Mouse (Mus musculus) limb, embryonic 13.5 days (tissue): ENCODE results near the gene Fus. TPM values are rescaled to one million over a fixed set of nuclear protein-coding genes. Genes with fewer than 3 reads are reported as not detected.

Source experiments
- ATAC-seq: fragments of 200-750 bp; cut with Nextera tagmentation; 2 replicates; pipeline ENCODE4 v1.8.0; 2017; ENCODE audit warnings: low read depth, moderate number of reproducible peaks, moderate TSS enrichment; ENCODE audit not compliant: low FRiP score
- H3K27ac ChIP-seq: fragments of 300-500 bp; sonication (generic); 2 replicates; pipeline ENCODE4 v1.5.1; 2015; ENCODE audit warnings: inconsistent platforms, mild to moderate bottlenecking, moderate library complexity
- H3K27me3 ChIP-seq: fragments of 300-500 bp; sonication (generic); 2 replicates; pipeline ENCODE4 v1.6.1; 2015; ENCODE audit warnings: mild to moderate bottlenecking, inconsistent platforms
- H3K36me3 ChIP-seq: fragments of 300-500 bp; sonication (generic); 2 replicates; pipeline ENCODE4 v1.6.1; 2015; ENCODE audit warnings: inconsistent platforms, mild to moderate bottlenecking, moderate library complexity
- H3K4me1 ChIP-seq: fragments of 300-500 bp; sonication (generic); 2 replicates; pipeline ENCODE4 v1.6.1; 2015; ENCODE audit warnings: inconsistent platforms
- H3K4me2 ChIP-seq: fragments of 300-500 bp; sonication (generic); replicated peaks from 2 replicates; pipeline ENCODE4 v1.6.1; 2015; ENCODE audit warnings: inconsistent platforms, mild to moderate bottlenecking, moderate library complexity
- H3K4me3 ChIP-seq: fragments of 300-500 bp; sonication (generic); 2 replicates; pipeline ENCODE4 v1.5.1; 2015; ENCODE audit warnings: moderate library complexity, mild to moderate bottlenecking, inconsistent platforms
- H3K9ac ChIP-seq: fragments of 300-500 bp; sonication (generic); 2 replicates; pipeline ENCODE4 v1.6.1; 2015; ENCODE audit warnings: mild to moderate bottlenecking, inconsistent platforms
- H3K9me3 ChIP-seq: fragments of 300-500 bp; sonication (generic); 2 replicates; pipeline ENCODE4 v1.6.1; 2016; ENCODE audit warnings: inconsistent platforms
- WGBS: fragments of 180-500 bp; shearing (Covaris S2); methylation state at CpG from one replicate; pipeline ENCODE4 v1.1.7; 2015; 5-methylcytosine and 5-hydroxymethylcytosine counted together
- polyA plus RNA-seq: library from polyadenylated mRNA; unstranded; fragments of >200 nt; fragmentation: Nextera tagmentation; extraction: Ambion mirVana; gene quantifications from 2 replicates; pipeline ENCODE4 v1.2.1, GENCODE M21; 2015

The Fus gene
- polyA plus RNA-seq: 542 and 587 TPM in 2 replicates

- H3K27ac ChIP-seq: peak within 1 kb of the TSS; percentile 96
- WGBS: under 1% methylated on average over 87 of the region's 92 CpGs
- H3K4me2 ChIP-seq: peak within 1 kb of the TSS; percentile 92
- H3K4me1 ChIP-seq: peaks cover 24% of the 10 kb centered on the region
- peaks cover 29% of the 10 kb centered on the region for H3K36me3 ChIP-seq
- H3K4me3 ChIP-seq: peak within 1 kb of the TSS; percentile 93
- H3K9ac ChIP-seq: peak within 1 kb of the TSS; percentile 97
- peak; percentile 94 for ATAC-seq
- no peaks in the 10 kb centered on the region for H3K9me3 ChIP-seq
- no peaks in the 10 kb centered on the region for H3K27me3 ChIP-seq
These were observed at the start of gene Fus for GRCm38 (mm10) chr7:127967004-127967921. Gene Fus, plus strand, starts transcription at chr7:127967457.

- no peaks in the 10 kb centered on the region for H3K27me3 ChIP-seq
- WGBS: 53% methylated on average over 3 of the region's 3 CpGs
- no peak overlapping the region for H3K9ac ChIP-seq
- H3K27ac ChIP-seq: no peak overlapping the region
- no peaks in the 10 kb centered on the region for H3K9me3 ChIP-seq
- H3K36me3 ChIP-seq: peaks cover 69% of the 10 kb centered on the region
- no peak for ATAC-seq
- no peak overlapping the region for H3K4me3 ChIP-seq
- H3K4me2 ChIP-seq: no peak overlapping the region
- peaks cover 3% of the 10 kb centered on the region; the same call in 1 of the 2 replicates for H3K4me1 ChIP-seq
These were observed 49.1 kb upstream of the Fus start for GRCm38 (mm10) chr7:127918203-127918602.

DNA sequence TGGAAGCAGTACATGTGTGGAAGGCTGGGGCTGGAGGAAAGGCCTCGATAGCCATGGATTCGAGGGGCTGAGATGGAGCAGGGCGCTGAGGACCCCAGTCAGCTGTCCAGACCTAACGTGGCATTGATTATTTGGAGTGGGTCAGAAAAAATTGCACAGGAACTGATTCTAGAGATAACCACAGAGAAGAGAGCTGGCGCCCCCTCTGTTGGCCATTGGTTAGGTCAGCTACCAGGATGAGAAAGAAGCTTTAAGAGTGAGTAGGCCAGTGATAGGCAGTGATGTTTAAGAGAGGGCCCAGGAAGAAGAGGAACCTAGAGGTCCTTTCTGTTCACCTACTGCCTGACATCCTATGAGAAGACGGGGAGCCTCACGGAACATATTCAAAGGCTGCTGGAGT, 48.0 kb upstream of the Fus start:
- H3K27me3 ChIP-seq: no peaks in the 10 kb centered on the region
- H3K4me1 ChIP-seq: no peaks in the 10 kb centered on the region
- H3K9ac ChIP-seq: no peak overlapping the region
- peaks cover 76% of the 10 kb centered on the region for H3K36me3 ChIP-seq
- ATAC-seq: no peak
- no peak overlapping the region for H3K27ac ChIP-seq
- H3K4me2 ChIP-seq: no peak overlapping the region
- WGBS: 83% methylated on average over 7 of the region's 7 CpGs
- H3K4me3 ChIP-seq: no peak overlapping the region
- no peaks in the 10 kb centered on the region for H3K9me3 ChIP-seq

DNA sequence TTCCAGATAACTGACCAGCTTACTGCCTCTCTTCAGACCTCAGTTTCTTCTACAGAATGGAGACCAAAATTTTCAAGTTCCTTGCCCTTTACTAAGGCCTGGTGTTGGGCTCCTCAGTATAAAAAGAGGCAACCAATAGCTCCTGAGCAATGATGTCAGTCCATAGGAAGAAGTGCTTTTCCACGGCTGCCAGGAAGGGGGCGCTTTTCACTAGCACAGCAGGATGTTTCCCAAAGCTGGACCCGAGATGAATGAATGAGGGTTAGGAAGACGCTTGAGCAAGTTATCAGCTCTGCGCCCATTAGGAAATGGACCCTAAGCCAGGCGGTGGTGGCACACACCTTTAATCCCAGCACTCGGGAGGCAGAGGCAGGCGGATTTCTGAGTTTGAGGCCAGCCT, 45.7 kb upstream of the Fus start:
- Histone ChIP-seq H3K27me3 (no peaks in the 10 kb centered on the region), H3K4me2 (no peak overlapping the region), H3K9ac (no peak overlapping the region), H3K27ac (no peak overlapping the region), H3K4me1 (no peaks in the 10 kb centered on the region), H3K9me3 (no peaks in the 10 kb centered on the region), H3K36me3 (peaks cover 78% of the 10 kb centered on the region), H3K4me3 (no peak overlapping the region)
- no peak for ATAC-seq
- 63% methylated on average over 8 of the region's 8 CpGs for WGBS

GRCm38 (mm10) chr7:127922451-127923275, 44.6 kb upstream of the Fus start:
- H3K4me2 ChIP-seq: no peak overlapping the region
- no peak overlapping the region for H3K27ac ChIP-seq
- ATAC-seq: no peak
- WGBS: 80% methylated on average over 6 of the region's 6 CpGs
- peaks cover 4% of the 10 kb centered on the region for H3K27me3 ChIP-seq
- H3K9me3 ChIP-seq: no peaks in the 10 kb centered on the region
- no peak overlapping the region for H3K4me3 ChIP-seq
- peaks cover 77% of the 10 kb centered on the region for H3K36me3 ChIP-seq
- no peak overlapping the region for H3K9ac ChIP-seq
- no peaks in the 10 kb centered on the region for H3K4me1 ChIP-seq

- H3K27ac ChIP-seq: no peak overlapping the region
- H3K9me3 ChIP-seq: no peaks in the 10 kb centered on the region
- 88% methylated on average over 5 of the region's 5 CpGs for WGBS
- no peak overlapping the region for H3K4me3 ChIP-seq
- H3K27me3 ChIP-seq: peaks cover 14% of the 10 kb centered on the region
- no peak overlapping the region for H3K4me2 ChIP-seq
- no peak overlapping the region for H3K9ac ChIP-seq
- H3K36me3 ChIP-seq: peaks cover 72% of the 10 kb centered on the region
- ATAC-seq: no peak
- H3K4me1 ChIP-seq: peaks cover 2% of the 10 kb centered on the region; the same call in 1 of the 2 replicates
These were observed 43.5 kb upstream of the Fus start for GRCm38 (mm10) chr7:127923714-127924113.

GRCm38 (mm10) chr7:127925252-127925651, 42.0 kb upstream of the Fus start:
- no peak overlapping the region for H3K9ac ChIP-seq
- H3K4me3 ChIP-seq: no peak overlapping the region
- ATAC-seq: no peak
- 77% methylated on average over 5 of the region's 5 CpGs for WGBS
- H3K4me2 ChIP-seq: no peak overlapping the region
- peaks cover 30% of the 10 kb centered on the region for H3K27me3 ChIP-seq
- no peaks in the 10 kb centered on the region for H3K9me3 ChIP-seq
- H3K27ac ChIP-seq: no peak overlapping the region
- H3K4me1 ChIP-seq: peaks cover 12% of the 10 kb centered on the region
- peaks cover 65% of the 10 kb centered on the region for H3K36me3 ChIP-seq

- H3K27me3 ChIP-seq: peaks cover 34% of the 10 kb centered on the region
- H3K9ac ChIP-seq: no peak overlapping the region
- no peak overlapping the region for H3K4me2 ChIP-seq
- WGBS: 89% methylated on average over 8 of the region's 8 CpGs
- no peak for ATAC-seq
- H3K36me3 ChIP-seq: peaks cover 57% of the 10 kb centered on the region
- H3K4me3 ChIP-seq: no peak overlapping the region
- H3K4me1 ChIP-seq: peaks cover 12% of the 10 kb centered on the region
- H3K9me3 ChIP-seq: no peaks in the 10 kb centered on the region
- H3K27ac ChIP-seq: no peak overlapping the region
These were observed 41.2 kb upstream of the Fus start for GRCm38 (mm10) chr7:127926066-127926465.

- Histone ChIP-seq H3K9me3 (no peaks in the 10 kb centered on the region), H3K27me3 (peaks cover 34% of the 10 kb centered on the region), H3K4me1 (peaks cover 12% of the 10 kb centered on the region), H3K36me3 (peaks cover 49% of the 10 kb centered on the region), H3K27ac (no peak overlapping the region), H3K9ac (no peak overlapping the region), H3K4me2 (no peak overlapping the region), H3K4me3 (no peak overlapping the region)
- 87% methylated on average over 11 of the region's 11 CpGs for WGBS
- no peak for ATAC-seq
These were observed 40.4 kb upstream of the Fus start for GRCm38 (mm10) chr7:127926846-127927245.

DNA sequence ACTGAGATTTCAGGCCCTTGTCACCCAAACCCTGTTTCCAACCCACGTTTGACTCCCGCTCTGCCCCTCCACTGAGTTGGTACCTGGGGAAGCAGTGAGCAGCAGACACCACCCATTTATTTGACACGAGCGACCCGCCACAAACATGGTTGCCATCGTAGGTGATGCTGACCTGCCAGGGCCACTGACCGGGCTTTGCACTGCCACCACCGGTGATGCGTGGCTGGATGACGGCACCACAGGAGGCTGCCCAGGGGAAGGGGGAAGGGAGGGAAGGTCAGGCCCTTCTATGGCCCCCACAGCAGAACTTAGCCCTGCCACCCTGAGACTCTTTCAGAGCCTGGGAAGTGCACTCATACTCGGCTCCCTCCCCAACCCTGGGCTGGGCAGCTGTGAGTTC, 39.5 kb upstream of the Fus start:
- no peak for ATAC-seq
- Histone ChIP-seq H3K27ac (no peak overlapping the region), H3K9ac (no peak overlapping the region), H3K9me3 (no peaks in the 10 kb centered on the region), H3K4me2 (no peak overlapping the region), H3K4me3 (no peak overlapping the region), H3K27me3 (peaks cover 34% of the 10 kb centered on the region), H3K36me3 (peaks cover 41% of the 10 kb centered on the region), H3K4me1 (peaks cover 12% of the 10 kb centered on the region)
- 91% methylated on average over 11 of the region's 11 CpGs for WGBS

- Histone ChIP-seq H3K4me1 (peaks cover 12% of the 10 kb centered on the region), H3K9me3 (no peaks in the 10 kb centered on the region), H3K9ac (peak overlapping the region; percentile 54; the same call in 1 of the 2 replicates), H3K27ac (no peak overlapping the region), H3K36me3 (peaks cover 33% of the 10 kb centered on the region), H3K27me3 (peaks cover 34% of the 10 kb centered on the region), H3K4me3 (peak overlapping the region; percentile 38), H3K4me2 (peak overlapping the region; percentile 56)
- 40% methylated on average over 5 of the region's 5 CpGs for WGBS
- ATAC-seq: no peak
These were observed 38.7 kb upstream of the Fus start for GRCm38 (mm10) chr7:127928596-127928995.

DNA sequence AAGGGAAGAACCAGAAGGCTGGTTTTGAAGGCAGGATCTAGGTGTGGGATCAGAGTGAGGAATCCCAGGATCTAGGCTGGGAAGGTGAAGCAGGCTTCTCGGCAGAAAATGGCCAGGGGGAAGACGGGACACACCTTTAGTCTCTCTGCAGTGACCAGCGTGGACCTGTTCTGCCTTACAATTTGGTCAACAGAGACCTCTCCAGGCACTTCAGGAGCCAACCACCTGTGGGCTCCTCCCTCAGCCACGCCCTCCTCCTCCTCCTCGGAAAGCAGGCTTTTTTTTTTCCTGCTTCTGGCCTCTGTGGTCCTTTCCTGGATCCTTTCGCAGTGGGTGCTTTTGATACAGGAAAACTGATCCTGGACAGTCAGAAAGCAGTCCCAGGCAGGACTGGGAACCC, 37.3 kb upstream of the Fus start, which contains the start of gene Prss8:
TSS of gene Prss8 (minus strand) at position 182 of the 400 bp plus-strand sequence.
- 8% methylated on average over 6 of the region's 6 CpGs for WGBS
- Histone ChIP-seq H3K27ac (no peak within 1 kb of the TSS), H3K9me3 (no peaks in the 10 kb centered on the region), H3K4me2 (peak within 1 kb of the TSS; percentile 56), H3K27me3 (peaks cover 34% of the 10 kb centered on the region), H3K36me3 (peaks cover 23% of the 10 kb centered on the region), H3K4me1 (peaks cover 19% of the 10 kb centered on the region), H3K4me3 (peak within 1 kb of the TSS; percentile 38), H3K9ac (peak within 1 kb of the TSS; percentile 54)
- ATAC-seq: no peak
